8 mouse cellular contexts compared by ENCODE assay signal in the genomic region with DNA sequence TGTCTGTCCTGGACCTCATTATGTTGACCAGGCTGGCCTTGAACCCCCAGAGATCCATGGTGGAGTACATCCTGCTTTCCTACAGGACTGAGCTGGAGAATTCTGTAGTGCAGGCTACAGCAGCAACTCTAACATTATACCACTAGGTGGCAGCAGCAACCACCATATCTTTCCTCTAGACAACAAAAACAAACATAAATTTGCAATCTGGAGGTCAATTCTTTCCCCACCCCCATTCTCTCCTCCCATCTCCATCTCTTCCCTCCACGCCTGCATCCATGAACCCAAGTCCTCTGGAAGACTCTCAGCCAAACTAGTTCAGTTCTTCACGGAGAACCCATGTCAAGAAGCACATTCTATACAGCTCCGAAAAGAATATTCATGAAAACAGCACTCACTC. TPM values are rescaled to one million over a fixed set of nuclear protein-coding genes. Genes with fewer than 3 reads are reported as not detected.
DNase-seq lines count a peak whose midpoint lies in the region; ATAC-seq and TF ChIP-seq lines count a peak whose summit lies in the region.

No protein-coding gene starts in this region.

- peak; percentile 32 for DNase-seq in gastrocnemius, adult 18-20 months (ENCODE audit: low spot score)
- DNase-seq in gastrocnemius, postnatal 14 days = no peak
- DNase-seq in cerebellum, postnatal 25 days = peak; percentile 32 to 51
- DNase-seq in kidney, postnatal 0 days (ENCODE audit: low spot score) = peak; percentile 85
- peak; percentile 50 for DNase-seq in midbrain, embryonic 10.5 days (ENCODE audit: low spot score)
- DNase-seq in urinary bladder, adult 2 months (ENCODE audit: low spot score) = no peak

- H3K9me3 ChIP-seq in E14TG2a.4 (ENCODE audit: low read length) = no peaks in the 10 kb centered on the region
- H3K9me3 ChIP-seq in heart, embryonic 12.5 days (replicated peaks) = no peaks in the 10 kb centered on the region
- H3K9me3 ChIP-seq in kidney, postnatal 0 days (replicated peaks; ENCODE audit: low read length) = no peaks in the 10 kb centered on the region
- no peaks in the 10 kb centered on the region for H3K9me3 ChIP-seq in midbrain, embryonic 10.5 days (replicated peaks)

- H3K4me3 ChIP-seq in E14TG2a.4 (replicated peaks; ENCODE audit: low read length) = no peak overlapping the region
- 0 out of 2 replicates have a peak overlapping the region, but pooled peaks have one; percentile 20 for H3K4me3 ChIP-seq in heart, embryonic 12.5 days
- H3K4me3 ChIP-seq in kidney, postnatal 0 days (replicated peaks; ENCODE audit: low read depth, low read length) = no peak overlapping the region
- H3K4me3 ChIP-seq in midbrain, embryonic 10.5 days = no peak overlapping the region; the same call in 1 of the 2 replicates

- H3K9ac ChIP-seq in heart, embryonic 12.5 days = no peak overlapping the region
- H3K9ac ChIP-seq in kidney, postnatal 0 days (ENCODE audit: low read depth, low read length) = no peak overlapping the region

- 0 out of 2 replicates have a peak, but pooled peaks cover 3% of the 10 kb centered on the region for H3K27me3 ChIP-seq in E14TG2a.4 (ENCODE audit: insufficient read depth, low read length)
- no peaks in the 10 kb centered on the region for H3K27me3 ChIP-seq in heart, embryonic 12.5 days (replicated peaks)
- H3K27me3 ChIP-seq in kidney, postnatal 0 days (ENCODE audit: insufficient read depth, low read length) = no peaks in the 10 kb centered on the region
- H3K27me3 ChIP-seq in midbrain, embryonic 10.5 days (ENCODE audit: low read depth, poor library complexity, severe bottlenecking) = 0 out of 2 replicates have a peak, but pooled peaks cover 3% of the 10 kb centered on the region

- intact Hi-C loops in gastrocnemius, postnatal 14 days (cut with DNase I; ENCODE audit: low total_unique reads) = no loop called here

- no peak overlapping the region for H3K27ac ChIP-seq in heart, embryonic 12.5 days (ENCODE audit: poor library complexity, severe bottlenecking)
- no peak overlapping the region for H3K27ac ChIP-seq in kidney, postnatal 0 days
- H3K27ac ChIP-seq in midbrain, embryonic 10.5 days (replicated peaks) = no peak overlapping the region

- H3K4me2 ChIP-seq in heart, embryonic 12.5 days = peak overlapping the region; percentile 53
- peak overlapping the region; percentile 11; the same call in 1 of the 2 replicates for H3K4me2 ChIP-seq in kidney, postnatal 0 days (ENCODE audit: low read length)

- H3K36me3 ChIP-seq in E14TG2a.4 (ENCODE audit: insufficient read depth, low read length) = no peaks in the 10 kb centered on the region
- H3K36me3 ChIP-seq in heart, embryonic 12.5 days = no peaks in the 10 kb centered on the region
- H3K36me3 ChIP-seq in kidney, postnatal 0 days (ENCODE audit: insufficient read depth, low read length) = no peaks in the 10 kb centered on the region
- no peaks in the 10 kb centered on the region for H3K36me3 ChIP-seq in midbrain, embryonic 10.5 days

- peaks cover 29% of the 10 kb centered on the region for H3K4me1 ChIP-seq in E14TG2a.4 (replicated peaks; ENCODE audit: low read depth, low read length)
- H3K4me1 ChIP-seq in heart, embryonic 12.5 days (replicated peaks) = no peaks in the 10 kb centered on the region
- no peaks in the 10 kb centered on the region for H3K4me1 ChIP-seq in kidney, postnatal 0 days (replicated peaks; ENCODE audit: insufficient read depth, low read length)
- peaks cover 15% of the 10 kb centered on the region for H3K4me1 ChIP-seq in midbrain, embryonic 10.5 days

- no peak for ATAC-seq in heart, embryonic 12.5 days (ENCODE audit: insufficient number of reproducible peaks, low FRiP score)
- ATAC-seq in kidney, postnatal 0 days (replicated peaks; ENCODE audit: low FRiP score, low read depth) = 0 out of 2 replicates have a peak, but pooled peaks have one; percentile 27

- TF ChIP-seq CTCF in E14TG2a.4 (conservative IDR thresholded peaks at IDR 0.05; ENCODE audit: low read length) = peak; percentile 82
- TF ChIP-seq CTCF in kidney, postnatal 0 days (IDR thresholded peaks at IDR 0.05; ENCODE audit: low read depth) = peak; percentile 90

- 17% methylated on average over 3 of the region's 3 CpGs for WGBS in heart, embryonic 12.5 days
- WGBS in kidney, postnatal 0 days = 26% methylated on average over 3 of the region's 3 CpGs
- 28% methylated on average over 3 of the region's 3 CpGs for WGBS in midbrain, embryonic 10.5 days

RNA-seq across cellular contexts. Expression of gene Rpia, which starts 12.6 kb away (rescaled TPM):
- 10 to 100 TPM; 15.8 to 16.0 TPM for total RNA-seq in gastrocnemius, adult 18-20 months (2021)
- total RNA-seq in gastrocnemius, postnatal 14 days (2021) = 1 to 10 TPM; 8.5 to 9.4 TPM
- polyA plus RNA-seq in heart, embryonic 12.5 days (2016; fragmentation: Nextera tagmentation; extraction: Ambion mirVana) = 0.86 and 1.1 TPM in 2 replicates
- polyA plus RNA-seq in kidney, postnatal 0 days (2015; fragmentation: Nextera tagmentation; extraction: Ambion mirVana) = 2.4 and 2.6 TPM in 2 replicates
- 1.4 and 2.1 TPM in 2 replicates for polyA plus RNA-seq in midbrain, embryonic 10.5 days (2016; fragmentation: Nextera tagmentation; extraction: Ambion mirVana)
- 24.8 and 27.8 TPM in 2 replicates for polyA plus RNA-seq in urinary bladder, adult 2 months (2012; rRNA removed)

RNA-seq across cellular contexts. Expression of gene Eif2ak3, which starts 39.7 kb away (rescaled TPM):
- total RNA-seq in gastrocnemius, adult 18-20 months (2021) = 1 to 10 TPM; 2.7 to 3.9 TPM
- 1 to 10 TPM; 7.0 to 9.5 TPM for total RNA-seq in gastrocnemius, postnatal 14 days (2021)
- polyA plus RNA-seq in heart, embryonic 12.5 days (2016; fragmentation: Nextera tagmentation; extraction: Ambion mirVana) = 9.5 and 10.8 TPM in 2 replicates
- polyA plus RNA-seq in kidney, postnatal 0 days (2015; fragmentation: Nextera tagmentation; extraction: Ambion mirVana) = 12.2 and 12.5 TPM in 2 replicates
- polyA plus RNA-seq in midbrain, embryonic 10.5 days (2016; fragmentation: Nextera tagmentation; extraction: Ambion mirVana) = 8.0 and 8.8 TPM in 2 replicates
- polyA plus RNA-seq in urinary bladder, adult 2 months (2012; rRNA removed) = 15.6 and 16.3 TPM in 2 replicates

Comparison
In these comparisons a context has a peak if more than half of its experiments do, and no peak if none do; other contexts are left out.
1. DNase-seq: peak in gastrocnemius, adult 18-20 months (single experiment), cerebellum, postnatal 25 days (2 of 2), kidney, postnatal 0 days (single experiment) and midbrain, embryonic 10.5 days (single experiment); none in gastrocnemius, postnatal 14 days (single experiment) and urinary bladder, adult 2 months (single experiment).